Mouse (Mus musculus) left cerebral cortex, postnatal 10 days (tissue): Measurements from ENCODE around the gene Hist1h3g. TPM values are rescaled to one million over a fixed set of nuclear protein-coding genes. Genes with fewer than 3 reads are reported as not detected.
A peak's percentile ranks its signal among the peaks of the same experiment; 100 is the strongest.
"Not testable (repeated sequence)": the region's sequence is repeated elsewhere in the genome, so short reads cannot be mapped to it uniquely, and the experiment has no call there.

ENCODE experiments used
- DNase-seq, 2 experiments: peaks; one replicate each; pipeline ENCODE4 v3.0.0; 2021 to 2022; ENCODE audit warnings: low spot score in 2 of 2, mixed read lengths in 1 of 2; ENCODE audit errors: extremely low spot score in 1 of 2
- intact Hi-C: fragments of 180-260 bp; cut with DNase I; formaldehyde crosslinking; loops from one replicate; pipeline ENCODE4 v1.15.1; 2025
- total RNA-seq, 2 experiments: library from RNA; stranded (reverse); gene quantifications; 2 replicates each; pipeline ENCODE4 v1.2.3; 2021

The Hist1h3g gene
- total RNA-seq, 2 experiments from 2014 or later = 9.7 to 10.4 TPM

DNA sequence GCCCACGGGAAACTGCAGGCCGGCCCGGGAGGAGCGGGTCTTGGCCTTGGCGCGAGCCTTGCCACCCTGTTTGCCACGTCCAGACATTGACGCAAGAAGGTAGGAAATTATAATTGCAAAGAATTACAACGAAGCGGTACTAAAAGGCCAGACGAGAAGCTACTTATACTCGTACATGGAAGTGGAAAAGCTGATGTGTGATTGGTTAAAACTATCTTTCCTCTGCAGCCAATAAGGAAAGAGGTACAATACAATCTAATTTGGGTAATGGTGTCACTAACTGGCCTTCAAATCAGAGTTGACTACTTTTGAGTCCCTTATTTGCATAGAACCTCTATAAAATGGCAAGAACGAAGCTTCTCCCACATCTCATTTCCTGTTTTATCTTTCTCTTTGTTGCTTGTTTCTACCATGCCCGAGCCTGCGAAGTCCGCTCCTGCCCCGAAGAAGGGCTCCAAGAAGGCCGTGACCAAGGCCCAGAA, 35.8 kb downstream of the Hist1h3g start, which contains the start of the genes Hist1h2ae and Hist1h2bg:
TSS of gene Hist1h2ae (minus strand) at position 199 of the 482 bp plus-strand sequence.
TSS of gene Hist1h2bg (plus strand) at position 375 of the 482 bp plus-strand sequence.
- intact Hi-C loops = no loop called here
- DNase-seq = peak; percentile 57 to 87

DNA sequence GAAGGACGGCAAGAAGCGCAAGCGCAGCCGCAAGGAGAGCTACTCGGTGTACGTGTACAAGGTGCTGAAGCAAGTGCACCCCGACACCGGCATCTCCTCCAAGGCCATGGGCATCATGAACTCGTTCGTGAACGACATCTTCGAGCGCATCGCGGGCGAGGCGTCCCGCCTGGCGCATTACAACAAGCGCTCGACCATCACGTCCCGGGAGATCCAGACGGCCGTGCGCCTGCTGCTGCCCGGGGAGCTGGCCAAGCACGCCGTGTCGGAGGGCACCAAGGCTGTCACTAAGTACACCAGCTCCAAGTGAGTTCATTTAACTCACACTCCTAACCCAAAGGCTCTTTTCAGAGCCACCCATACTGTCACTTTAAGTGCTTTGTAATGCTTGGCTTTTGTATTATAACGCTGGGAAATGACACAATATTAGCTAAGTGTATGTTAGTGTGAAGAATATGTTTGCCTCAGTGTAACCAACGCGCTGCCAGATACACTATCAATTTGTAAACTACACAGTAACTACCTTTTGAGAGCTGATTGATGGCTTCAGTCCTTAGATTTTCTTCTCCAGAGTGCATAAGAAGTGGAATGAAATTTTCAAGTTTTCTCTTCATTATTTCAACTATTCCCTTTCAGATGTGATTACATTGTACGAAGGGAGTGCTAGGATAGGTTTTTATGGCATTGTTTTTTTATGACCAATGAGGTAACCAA, 36.4 kb downstream of the Hist1h3g start:
- DNase-seq, intact Hi-C loops: not testable (repeated sequence)

DNA sequence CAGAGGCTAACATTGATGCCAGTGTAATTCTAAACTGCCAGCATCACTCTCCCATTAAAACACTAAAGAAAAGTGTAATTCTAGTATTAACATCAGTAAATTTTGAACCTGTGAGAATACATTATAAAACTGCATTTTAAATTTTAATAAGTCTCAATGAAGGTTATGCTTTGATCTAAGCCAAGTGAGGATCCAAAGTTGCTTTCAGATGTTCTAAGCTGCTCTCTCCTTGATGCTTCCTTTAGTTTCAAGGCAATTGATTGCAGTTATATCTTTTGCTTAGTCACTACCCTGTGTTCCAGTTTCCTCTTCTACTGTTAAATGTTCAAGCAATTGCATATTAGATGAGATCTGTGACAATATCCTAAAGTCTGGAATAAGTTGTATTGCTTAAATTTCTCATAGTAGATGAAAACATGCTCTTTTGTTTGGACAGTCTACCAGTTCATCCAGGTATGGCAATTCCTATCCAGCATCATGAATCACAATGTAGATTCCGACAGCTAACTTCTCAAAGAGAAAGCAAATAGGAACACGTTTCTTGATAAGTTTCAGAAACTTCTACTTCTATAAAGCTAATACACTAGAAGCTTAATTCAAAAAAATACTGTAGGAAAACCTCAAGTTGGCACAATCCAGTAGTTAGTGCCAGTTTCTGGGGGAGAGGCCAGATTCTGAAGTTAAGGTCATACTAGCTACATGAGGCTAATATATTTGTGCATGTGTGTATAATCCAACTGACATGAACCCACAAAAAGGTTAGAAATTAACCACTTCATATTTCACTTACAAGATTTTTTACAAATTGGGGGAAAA, 37.2 kb downstream of the Hist1h3g start:
- intact Hi-C loops = no loop called here
- no peak for DNase-seq

DNA sequence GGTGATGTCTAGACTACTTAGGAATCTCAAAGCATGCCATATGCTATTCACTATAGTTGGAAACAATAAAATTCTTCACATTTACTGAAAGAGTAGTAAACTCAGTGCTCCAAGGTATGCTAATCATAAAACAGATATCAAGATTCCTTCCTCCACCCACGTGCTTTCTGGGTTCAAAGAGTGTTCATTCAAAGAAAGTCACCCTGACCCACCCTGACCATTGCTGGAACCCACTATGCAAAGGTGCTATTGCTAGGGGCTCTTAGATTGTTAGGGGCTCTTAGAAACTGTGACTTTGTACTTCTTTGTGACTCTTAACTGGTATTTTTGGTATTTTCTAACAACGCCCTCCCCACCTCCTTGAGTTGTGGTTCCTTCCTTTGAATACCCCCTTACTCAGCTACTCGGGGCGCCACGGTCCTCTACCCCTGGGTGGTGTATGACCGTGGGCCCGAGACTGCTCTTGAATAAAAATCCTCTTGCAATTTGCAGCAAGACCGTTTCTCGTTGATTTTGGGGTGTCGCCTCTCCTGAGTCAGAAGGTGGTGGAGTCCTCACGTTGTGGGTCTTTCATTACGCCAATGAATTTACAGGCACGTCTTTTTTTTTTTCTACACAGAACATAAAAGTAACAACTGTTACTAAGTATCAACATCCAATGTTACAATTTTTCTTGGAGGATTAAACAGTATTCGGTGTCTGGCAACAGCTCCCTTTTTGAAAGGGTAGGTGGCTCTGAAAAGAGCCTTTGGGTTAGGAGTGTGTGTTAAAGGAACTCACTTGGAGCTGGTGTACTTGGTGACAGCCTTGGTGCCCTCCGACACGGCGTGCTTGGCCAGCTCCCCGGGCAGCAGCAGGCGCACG, 38.0 kb downstream of the Hist1h3g start:
- intact Hi-C loops = not testable (repeated sequence)

DNA sequence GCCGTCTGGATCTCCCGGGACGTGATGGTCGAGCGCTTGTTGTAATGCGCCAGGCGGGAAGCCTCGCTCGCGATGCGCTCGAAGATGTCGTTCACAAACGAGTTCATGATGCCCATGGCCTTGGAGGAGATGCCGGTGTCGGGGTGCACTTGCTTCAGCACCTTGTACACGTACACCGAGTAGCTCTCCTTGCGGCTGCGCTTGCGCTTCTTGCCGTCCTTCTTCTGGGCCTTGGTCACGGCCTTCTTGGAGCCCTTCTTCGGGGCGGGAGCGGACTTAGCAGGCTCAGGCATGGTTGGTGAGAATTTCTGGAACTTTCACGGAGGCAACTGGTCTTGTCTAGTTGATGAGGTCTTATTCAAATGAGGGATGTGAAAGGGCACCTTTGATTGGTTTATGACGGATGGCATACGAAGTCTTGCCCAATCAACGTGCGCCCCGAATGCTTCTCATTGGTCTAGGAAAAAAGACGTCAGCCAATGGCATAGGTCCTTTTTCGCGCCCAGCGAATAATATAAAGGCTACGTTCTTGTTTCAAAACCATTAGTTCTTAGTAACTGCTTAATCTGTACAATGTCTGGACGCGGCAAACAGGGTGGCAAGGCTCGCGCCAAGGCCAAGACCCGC, 38.8 kb downstream of the Hist1h3g start, which contains the start of the genes Hist1h2bf and Hist1h2ad:
TSS of gene Hist1h2bf (minus strand) at position 299 of the 627 bp plus-strand sequence.
TSS of gene Hist1h2ad (plus strand) at position 484 of the 627 bp plus-strand sequence.
- DNase-seq = peak; percentile 92 to 98
- intact Hi-C loops = not testable (repeated sequence)

More for the DNA sequence above, 38.0 kb downstream of the Hist1h3g start:
- not testable (repeated sequence) for DNase-seq

DNA sequence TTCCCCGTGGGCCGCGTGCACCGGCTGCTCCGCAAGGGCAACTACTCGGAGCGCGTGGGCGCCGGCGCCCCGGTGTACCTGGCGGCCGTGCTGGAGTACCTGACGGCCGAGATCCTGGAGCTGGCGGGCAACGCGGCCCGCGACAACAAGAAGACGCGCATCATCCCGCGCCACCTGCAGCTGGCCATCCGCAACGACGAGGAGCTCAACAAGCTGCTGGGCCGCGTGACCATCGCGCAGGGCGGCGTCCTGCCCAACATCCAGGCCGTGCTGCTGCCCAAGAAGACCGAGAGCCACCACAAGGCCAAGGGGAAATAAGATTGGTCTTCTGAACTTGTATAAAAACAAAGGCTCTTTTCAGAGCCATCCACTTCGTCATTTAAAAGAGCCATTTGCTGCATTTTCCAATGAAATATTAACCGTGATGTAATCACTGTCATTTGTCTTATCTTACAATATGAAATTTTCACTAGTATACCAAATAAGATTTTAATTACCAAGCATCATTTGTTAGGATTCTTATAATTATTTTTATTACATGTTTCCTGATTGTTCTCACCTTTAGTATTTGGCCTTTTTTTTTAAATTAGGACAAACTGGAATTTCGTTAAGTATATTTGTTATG, 39.4 kb downstream of the Hist1h3g start:
- DNase-seq, intact Hi-C loops: not testable (repeated sequence)

DNA sequence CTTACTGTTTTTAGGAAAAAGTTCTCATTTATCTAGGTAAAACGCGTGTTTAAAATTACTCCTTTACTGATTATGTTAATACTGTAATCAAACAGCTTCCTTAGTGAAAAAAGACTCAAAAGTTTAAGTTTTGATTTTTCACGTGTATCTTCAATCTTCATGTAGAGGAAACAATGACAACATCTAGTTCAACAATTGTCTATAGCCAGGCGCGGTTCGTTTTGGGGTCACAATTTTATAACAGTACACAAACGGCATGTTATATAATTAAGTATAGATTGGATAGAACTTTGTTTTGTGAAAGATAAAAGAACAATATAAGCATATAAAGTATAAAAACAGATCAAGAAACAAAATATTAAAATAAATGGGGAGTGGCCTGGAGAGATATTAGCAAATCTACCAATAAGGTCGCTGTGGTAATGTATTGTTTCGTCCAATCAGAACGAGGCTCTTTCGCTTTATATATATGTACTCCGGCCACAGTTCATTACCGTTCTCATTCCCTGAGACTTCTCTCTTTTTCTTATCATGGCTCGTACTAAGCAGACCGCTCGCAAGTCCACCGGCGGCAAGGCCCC, 40.1 kb downstream of the Hist1h3g start, which contains the start of gene Hist1h3d:
TSS of gene Hist1h3d (plus strand) at position 493 of the 581 bp plus-strand sequence.
- peak in 1 of 2 experiments; percentile 75 for DNase-seq
- intact Hi-C loops = no loop called here

DNA sequence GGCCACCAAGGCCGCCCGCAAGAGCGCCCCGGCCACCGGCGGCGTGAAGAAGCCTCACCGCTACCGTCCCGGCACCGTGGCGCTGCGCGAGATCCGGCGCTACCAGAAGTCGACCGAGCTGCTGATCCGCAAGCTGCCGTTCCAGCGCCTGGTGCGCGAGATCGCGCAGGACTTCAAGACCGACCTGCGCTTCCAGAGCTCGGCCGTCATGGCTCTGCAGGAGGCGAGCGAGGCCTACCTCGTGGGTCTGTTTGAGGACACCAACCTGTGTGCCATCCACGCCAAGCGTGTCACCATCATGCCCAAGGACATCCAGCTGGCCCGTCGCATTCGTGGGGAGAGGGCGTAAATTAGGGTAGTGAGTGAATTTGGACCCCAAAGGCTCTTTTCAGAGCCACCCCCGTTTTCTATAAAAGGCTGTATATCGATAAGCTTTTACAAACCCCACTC, 40.7 kb downstream of the Hist1h3g start:
- intact Hi-C loops, DNase-seq: not testable (repeated sequence)

DNA sequence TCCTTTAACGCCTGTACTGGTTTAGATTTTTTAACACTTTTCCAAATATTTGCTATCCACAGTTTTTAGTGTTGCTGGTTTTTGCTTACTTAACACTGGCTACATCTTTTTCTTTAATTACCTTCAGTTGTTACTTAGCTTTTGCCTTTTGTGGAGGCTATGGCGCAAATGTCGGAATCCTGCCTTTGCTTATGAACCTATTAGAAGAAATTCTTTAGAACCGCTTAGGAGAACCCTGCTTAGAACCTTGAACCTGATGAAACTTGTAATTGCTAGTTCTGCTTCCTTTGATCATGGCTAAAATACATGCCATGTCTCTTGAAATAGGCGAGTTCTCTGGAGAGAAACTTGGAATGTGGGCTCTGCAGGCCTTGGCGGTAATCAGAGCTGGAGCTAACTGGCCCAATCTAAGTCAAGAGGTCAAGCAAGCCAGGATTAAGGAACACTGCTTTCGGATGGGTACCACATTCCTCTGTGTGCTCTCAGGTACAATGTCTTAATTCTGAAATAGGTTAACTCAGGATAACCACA, 41.2 kb downstream of the Hist1h3g start:
- DNase-seq = no peak
- intact Hi-C loops = no loop called here

DNA sequence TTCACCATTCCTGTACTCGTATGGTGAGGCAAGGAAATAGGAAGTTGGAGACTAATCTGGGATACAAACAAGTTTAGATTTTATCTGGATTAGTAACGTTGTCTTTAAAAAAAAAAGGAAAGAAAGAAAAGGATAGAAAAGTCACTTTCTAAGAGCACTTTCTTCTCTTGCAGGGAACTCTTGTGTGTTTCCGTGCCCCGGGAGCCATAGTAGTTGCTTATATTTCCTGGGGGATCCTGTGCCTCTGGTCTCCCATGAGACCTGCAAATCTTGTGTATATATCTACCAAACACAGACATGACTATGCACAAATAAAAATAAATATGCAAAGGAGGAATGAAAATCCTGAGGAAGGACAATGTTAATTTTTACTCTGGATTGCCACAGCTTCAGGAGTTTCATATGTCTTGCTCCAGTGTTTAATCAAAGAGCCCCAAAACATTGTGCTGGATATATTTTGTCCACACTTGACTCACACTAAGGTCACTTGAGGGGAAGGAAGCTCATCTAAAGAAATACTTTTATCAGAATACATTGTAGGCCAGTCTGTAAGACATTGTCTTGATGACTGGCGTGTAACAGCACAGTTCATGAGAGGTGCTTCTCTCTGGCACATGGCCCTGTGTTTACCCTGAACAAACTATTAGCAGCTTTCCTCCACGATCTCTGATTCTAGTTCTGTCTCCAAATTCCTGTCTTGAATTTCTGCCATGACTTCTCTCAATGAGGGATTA, 41.9 kb downstream of the Hist1h3g start:
- no peak for DNase-seq
- intact Hi-C loops = no loop called here

DNA sequence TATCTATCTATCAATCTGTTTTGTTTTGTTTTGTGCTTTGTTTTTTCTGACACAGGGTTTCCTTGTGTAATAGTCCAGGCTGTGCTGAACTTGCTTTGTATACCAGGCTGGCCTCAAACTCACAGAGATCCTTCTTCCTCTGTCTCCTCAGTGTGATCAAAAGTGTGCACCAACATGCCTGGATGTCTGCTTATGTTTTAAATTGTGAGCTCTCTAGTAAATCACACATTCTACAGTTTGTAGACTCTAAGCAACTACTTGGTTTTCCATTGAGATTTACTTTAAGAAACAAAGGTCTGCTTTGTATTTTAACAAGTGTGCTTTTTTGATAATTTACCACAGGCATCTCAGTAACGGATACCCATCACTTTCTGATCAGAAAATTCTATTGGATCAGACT, 42.6 kb downstream of the Hist1h3g start:
- intact Hi-C loops = no loop called here
- DNase-seq = no peak

DNA sequence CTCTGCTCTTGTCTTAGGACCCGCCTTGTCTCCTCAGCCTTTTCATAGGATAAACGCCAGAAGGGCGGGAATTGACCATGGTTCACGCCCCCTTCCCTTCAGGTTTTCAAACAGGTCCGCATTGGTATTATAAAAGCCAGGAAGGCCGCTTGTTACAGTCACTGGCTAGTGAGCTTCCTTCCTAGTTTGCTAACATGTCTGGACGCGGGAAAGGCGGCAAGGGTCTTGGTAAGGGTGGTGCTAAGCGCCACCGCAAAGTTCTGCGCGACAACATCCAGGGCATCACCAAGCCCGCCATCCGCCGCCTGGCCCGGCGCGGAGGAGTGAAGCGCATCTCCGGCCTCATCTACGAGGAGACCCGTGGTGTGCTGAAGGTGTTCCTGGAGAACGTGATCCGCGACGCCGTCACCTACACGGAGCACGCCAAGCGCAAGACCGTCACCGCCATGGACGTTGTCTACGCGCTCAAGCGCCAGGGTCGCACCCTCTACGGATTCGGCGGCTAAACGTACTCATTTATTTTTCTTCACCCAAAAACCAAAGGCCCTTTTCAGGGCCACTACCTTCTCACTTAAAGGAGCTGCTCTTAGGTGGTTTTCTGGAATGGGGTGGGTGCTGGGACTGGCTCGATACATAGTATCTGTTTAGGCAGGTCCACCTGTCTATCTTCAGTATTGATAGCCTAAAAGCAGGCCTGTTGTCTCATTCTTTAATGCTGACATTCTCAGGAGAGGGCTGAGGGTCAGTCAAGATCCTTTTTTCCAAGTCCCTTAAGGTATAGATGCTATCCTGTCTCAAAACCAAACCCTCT, 46.4 kb downstream of the Hist1h3g start, which contains the start of gene Hist1h4d:
TSS of gene Hist1h4d (plus strand) at position 191 of the 811 bp plus-strand sequence.
- intact Hi-C loops = loop anchor here (5.0 kb wide), 2 partner anchors 101 to 156 kb away; partner anchors contain the start of genes Hist1h1c, Hist1h2ac and Hist1h2bc
- DNase-seq = peak; percentile 93 to 99

DNA sequence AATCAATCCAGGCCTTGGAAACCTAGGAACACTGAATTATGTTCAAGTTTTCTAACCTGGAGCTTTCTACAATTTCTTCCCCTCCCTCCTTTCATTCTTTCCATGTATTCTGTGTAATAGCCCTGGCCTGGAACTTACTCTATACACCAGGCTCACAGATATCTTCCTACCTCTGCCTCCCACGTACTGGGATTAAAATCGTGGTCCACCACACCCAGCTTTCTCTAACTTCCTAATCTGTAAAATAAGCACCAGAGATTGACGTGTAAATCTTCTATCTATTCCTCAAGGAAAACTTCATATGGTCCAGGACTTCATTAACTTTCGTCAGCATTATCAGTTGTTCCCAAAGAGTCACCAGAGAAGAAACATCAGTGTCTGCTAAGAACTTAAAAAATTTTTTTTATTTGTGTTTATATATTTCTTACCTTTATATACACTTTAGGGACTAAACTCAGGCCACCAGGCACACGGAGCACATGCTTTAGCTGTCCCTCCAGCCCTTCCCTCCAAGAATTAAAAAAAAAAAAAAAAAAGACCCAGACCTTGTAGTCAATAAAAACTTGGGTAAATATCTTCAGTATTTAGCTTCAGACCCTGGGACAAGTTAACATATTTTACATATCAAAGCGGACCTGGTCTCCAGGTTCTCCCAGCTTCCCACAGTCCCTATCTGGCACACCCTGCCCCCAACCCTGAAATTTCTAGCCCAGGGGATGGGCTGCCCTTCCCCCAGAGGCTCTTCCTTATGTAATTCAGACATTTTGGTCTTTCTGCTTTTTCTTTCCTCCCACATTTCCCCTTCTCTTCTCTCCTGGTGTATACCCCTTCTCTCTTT, 47.2 kb downstream of the Hist1h3g start:
- intact Hi-C loops = loop anchor here (5.0 kb wide), 2 partner anchors 100 to 155 kb away; partner anchors contain the start of genes Hist1h1c, Hist1h2ac and Hist1h2bc

DNA sequence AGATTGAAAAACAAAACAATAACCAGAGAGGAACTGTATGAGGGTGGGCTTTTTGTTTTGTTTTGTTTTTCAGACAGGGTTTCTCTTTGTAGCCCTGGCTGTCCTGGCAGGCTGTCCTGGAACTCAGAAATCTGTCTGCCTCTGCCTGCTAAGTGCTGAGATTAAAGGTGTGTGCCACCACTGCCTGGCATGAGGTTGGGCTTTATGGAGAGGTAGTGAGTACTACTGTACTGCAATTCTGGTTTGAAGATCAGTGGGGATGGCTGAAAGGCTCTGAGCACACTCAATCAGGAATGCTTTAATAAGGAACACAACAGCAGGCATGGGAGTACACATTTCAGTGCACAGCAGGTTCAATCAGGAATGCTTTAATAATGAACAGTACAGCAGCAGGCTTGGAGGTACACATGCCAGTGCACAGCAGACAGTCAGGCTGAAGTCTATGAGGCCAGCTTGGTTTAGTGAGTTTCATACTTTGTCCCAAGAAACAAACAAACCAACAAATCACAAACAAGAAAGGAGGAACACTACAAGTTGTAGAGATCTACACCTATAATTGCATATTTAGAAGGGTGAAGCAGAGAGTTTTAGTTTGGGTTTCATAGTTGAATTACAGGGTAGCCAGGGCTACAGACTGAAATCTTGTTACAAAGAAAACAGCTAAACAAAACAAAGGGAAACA, 48.3 kb downstream of the Hist1h3g start:
- no peak for DNase-seq
- intact Hi-C loops = loop anchor here (5.0 kb wide), 2 partner anchors 99 to 154 kb away; partner anchors contain the start of genes Hist1h1c, Hist1h2ac and Hist1h2bc

More for the DNA sequence above, 47.2 kb downstream of the Hist1h3g start:
- no peak for DNase-seq
